Mouse (Mus musculus) midbrain, postnatal 0 days (tissue): ENCODE results near the gene Kcna3. TPM values are rescaled to one million over a fixed set of nuclear protein-coding genes. Genes with fewer than 3 reads are reported as not detected.

Experiments used
- ATAC-seq: fragments of 200-750 bp; cut with Nextera tagmentation; 2 replicates; pipeline ENCODE4 v1.8.0; 2017; ENCODE audit warnings: moderate number of reproducible peaks, mild to moderate bottlenecking, moderate TSS enrichment, moderate library complexity; ENCODE audit not compliant: low FRiP score
- DNase-seq: peaks from one replicate; pipeline ENCODE4 v3.0.0-alpha.2; 2015; ENCODE audit warnings: low spot score
- H3K27ac ChIP-seq: fragments of 300-500 bp; sonication (generic); 2 replicates; pipeline ENCODE4 v1.5.1; 2014; ENCODE audit warnings: low read depth, mild to moderate bottlenecking, low read length, mixed read lengths
- H3K27me3 ChIP-seq: fragments of 300-500 bp; sonication (generic); 2 replicates; pipeline ENCODE4 v1.6.1; 2014; ENCODE audit warnings: low read length, control low read depth, mixed read lengths; ENCODE audit not compliant: insufficient read depth
- H3K36me3 ChIP-seq: fragments of 300-500 bp; sonication (generic); 2 replicates; pipeline ENCODE4 v1.6.1; 2014; ENCODE audit warnings: low read length, control low read depth, mixed read lengths; ENCODE audit not compliant: insufficient read depth
- H3K4me1 ChIP-seq: fragments of 300-500 bp; sonication (generic); 2 replicates; pipeline ENCODE4 v1.6.1; 2014; ENCODE audit warnings: mild to moderate bottlenecking, control low read depth, antibody characterized with exemption, low read length, mixed read lengths; ENCODE audit not compliant: insufficient read depth
- H3K4me2 ChIP-seq: fragments of 300-500 bp; sonication (generic); 2 replicates; pipeline ENCODE4 v1.6.1; 2014; ENCODE audit warnings: low read depth, mild to moderate bottlenecking, low read length, mixed read lengths; ENCODE audit not compliant: poor library complexity, severe bottlenecking
- H3K4me3 ChIP-seq: fragments of 300-500 bp; sonication (generic); 2 replicates; pipeline ENCODE4 v1.5.1; 2014; ENCODE audit warnings: low read depth, mild to moderate bottlenecking, low read length, moderate library complexity
- H3K9ac ChIP-seq: fragments of 300-500 bp; sonication (generic); replicated peaks from 2 replicates; pipeline ENCODE4 v1.6.1; 2014; ENCODE audit warnings: mild to moderate bottlenecking, low read length, moderate library complexity, mixed read lengths; ENCODE audit not compliant: poor library complexity, severe bottlenecking
- H3K9me3 ChIP-seq: fragments of 300-500 bp; sonication (generic); 2 replicates; pipeline ENCODE4 v1.6.1; 2016; ENCODE audit warnings: low read length, control low read depth
- CTCF ChIP-seq: IDR thresholded peaks from 2 replicates; pipeline ENCODE4 v1.5.1; 2016; ENCODE audit warnings: antibody characterized with exemption, mild to moderate bottlenecking
- WGBS: fragments of 180-500 bp; shearing (Covaris S2); extraction: QIAGEN DNeasy Blood & Tissue Kit; methylation state at CpG from one replicate; pipeline ENCODE4 v1.1.7; 2014; 5-methylcytosine and 5-hydroxymethylcytosine counted together
- polyA plus RNA-seq: library from polyadenylated mRNA; unstranded; fragments of >200 nt; fragmentation: Nextera tagmentation; extraction: Ambion mirVana; gene quantifications from 2 replicates; pipeline ENCODE4 v1.2.1, GENCODE M21; 2015
- total RNA-seq: library from RNA; depleted of rRNA; stranded (reverse); fragments of >200 nt; gene quantifications from 2 replicates; pipeline ENCODE4 v1.2.3, GENCODE M21; 2014

The Kcna3 gene
- total and polyA plus RNA-seq, 2 experiments from 2014 or later: 16.0 to 74.0 TPM

DNA sequence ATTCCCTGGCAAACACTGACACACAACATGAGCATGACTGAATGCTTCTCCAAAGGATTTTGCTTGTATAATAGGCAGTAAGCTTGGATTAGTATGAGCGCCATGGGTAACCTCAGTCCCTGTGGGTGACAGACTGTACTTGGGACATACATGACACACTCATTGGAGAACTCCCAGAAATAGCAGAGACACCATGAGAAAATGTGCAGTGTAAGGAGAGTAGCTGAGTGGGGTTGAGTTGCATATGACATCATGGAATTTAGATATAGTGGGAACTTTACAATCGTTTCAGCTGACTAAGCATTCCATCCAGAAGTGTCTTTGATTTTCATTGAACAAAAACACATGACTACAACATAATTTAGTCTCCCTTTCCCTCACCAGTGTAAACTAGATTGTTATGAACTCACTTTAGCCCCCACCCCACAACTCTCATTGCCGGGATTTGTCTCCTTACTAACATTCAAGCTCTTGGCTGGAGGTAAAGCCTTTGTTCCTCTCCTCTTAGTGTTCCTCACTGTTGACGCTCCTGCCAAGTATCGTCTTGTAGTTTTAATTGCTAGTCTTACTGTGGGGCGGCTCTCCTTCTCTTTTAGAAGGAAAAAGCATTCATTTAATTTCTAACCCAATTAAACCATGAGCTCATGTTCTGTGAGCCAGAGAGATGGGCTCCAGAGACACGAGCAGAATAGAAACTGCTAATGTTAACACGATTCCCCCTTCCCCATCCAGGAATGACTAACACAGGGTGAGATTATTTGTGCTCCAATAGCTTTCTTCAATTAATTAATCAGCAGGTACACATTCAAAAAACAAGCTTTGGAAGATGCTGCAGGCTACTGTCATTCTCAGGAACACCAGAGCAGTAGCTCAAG, 33.5 kb upstream of the Kcna3 start:
- ATAC-seq (no peak), DNase-seq (peak; percentile 35)
- TF ChIP-seq CTCF: no peak
- no peak overlapping the region for H3K4me2 ChIP-seq
- no peak overlapping the region for H3K27ac ChIP-seq
- no peak overlapping the region for H3K9ac ChIP-seq
- H3K4me1 ChIP-seq: no peaks in the 10 kb centered on the region
- WGBS: 67% methylated on average over 8 of the region's 8 CpGs
- no peaks in the 10 kb centered on the region for H3K36me3 ChIP-seq
- H3K9me3 ChIP-seq: no peaks in the 10 kb centered on the region
- H3K27me3 ChIP-seq: no peaks in the 10 kb centered on the region
- H3K4me3 ChIP-seq: no peak overlapping the region

DNA sequence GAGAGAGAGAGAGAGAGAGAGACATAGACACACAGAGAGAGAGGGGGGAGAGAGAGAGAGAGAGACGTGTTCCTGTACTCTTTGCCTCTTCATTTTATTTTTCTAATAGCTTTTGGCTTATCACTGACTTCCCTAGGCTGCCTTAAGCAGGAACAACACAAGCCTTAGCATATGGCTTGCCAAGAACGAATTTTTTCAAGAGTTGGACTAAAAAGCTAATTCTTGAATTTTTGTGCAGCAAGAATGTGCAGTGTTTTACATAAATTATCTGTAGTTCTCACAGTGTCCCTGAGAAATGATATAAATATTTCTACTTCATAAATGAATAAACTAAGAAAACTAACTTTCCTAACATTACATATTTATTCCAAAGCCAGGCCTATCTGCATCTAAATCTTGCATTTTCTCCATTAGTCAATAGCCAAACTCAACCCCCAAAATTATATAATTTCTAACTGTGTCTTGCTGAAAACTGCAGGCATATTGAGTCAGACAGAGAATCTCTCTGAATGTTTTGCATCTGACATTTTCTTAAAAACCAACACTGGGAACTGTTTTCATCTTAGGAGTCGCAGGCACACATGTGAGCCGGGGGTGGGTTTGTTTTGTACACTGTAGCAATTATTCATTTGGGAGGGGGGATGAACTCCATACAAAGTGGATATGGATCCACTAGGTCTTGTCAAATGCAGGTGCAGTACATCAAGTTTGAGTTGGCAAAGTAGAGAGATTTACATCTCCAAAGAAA, 26.5 kb upstream of the Kcna3 start:
- no peak for DNase-seq
- Histone ChIP-seq H3K4me3 (no peak overlapping the region), H3K9ac (no peak overlapping the region), H3K27me3 (no peaks in the 10 kb centered on the region), H3K9me3 (no peaks in the 10 kb centered on the region), H3K36me3 (no peaks in the 10 kb centered on the region), H3K4me2 (no peak overlapping the region), H3K4me1 (no peaks in the 10 kb centered on the region), H3K27ac (no peak overlapping the region)
- no peak for TF ChIP-seq CTCF
- no peak for ATAC-seq
- WGBS: 74% methylated on average over 4 of the region's 4 CpGs

DNA sequence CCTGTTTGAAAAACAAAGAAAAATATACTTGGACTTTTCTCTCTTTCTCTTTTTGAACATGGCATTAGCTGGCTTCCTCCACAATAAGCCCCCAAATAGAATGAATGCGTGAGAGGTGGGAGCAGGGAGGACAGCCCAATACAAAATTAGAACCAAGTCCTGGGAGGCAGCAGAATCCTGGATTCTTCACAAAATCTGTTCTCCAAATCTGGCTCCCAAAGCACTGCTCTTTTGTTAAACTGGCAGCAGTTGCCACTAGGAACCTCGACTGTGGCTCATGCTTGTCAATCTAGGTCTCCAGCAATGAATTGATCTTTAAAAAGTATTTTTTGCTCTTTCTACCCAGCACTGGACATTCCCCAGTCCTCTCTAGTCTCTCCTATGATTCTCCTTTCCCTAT, 17.7 kb upstream of the Kcna3 start:
- no peak overlapping the region for H3K9ac ChIP-seq
- 43% methylated on average over 2 of the region's 2 CpGs for WGBS
- no peaks in the 10 kb centered on the region for H3K4me1 ChIP-seq
- H3K27ac ChIP-seq: no peak overlapping the region
- no peak overlapping the region for H3K4me3 ChIP-seq
- no peak overlapping the region for H3K4me2 ChIP-seq
- DNase-seq: no peak
- ATAC-seq: no peak
- no peaks in the 10 kb centered on the region for H3K27me3 ChIP-seq
- H3K36me3 ChIP-seq: no peaks in the 10 kb centered on the region
- H3K9me3 ChIP-seq: no peaks in the 10 kb centered on the region
- TF ChIP-seq CTCF: no peak

DNA sequence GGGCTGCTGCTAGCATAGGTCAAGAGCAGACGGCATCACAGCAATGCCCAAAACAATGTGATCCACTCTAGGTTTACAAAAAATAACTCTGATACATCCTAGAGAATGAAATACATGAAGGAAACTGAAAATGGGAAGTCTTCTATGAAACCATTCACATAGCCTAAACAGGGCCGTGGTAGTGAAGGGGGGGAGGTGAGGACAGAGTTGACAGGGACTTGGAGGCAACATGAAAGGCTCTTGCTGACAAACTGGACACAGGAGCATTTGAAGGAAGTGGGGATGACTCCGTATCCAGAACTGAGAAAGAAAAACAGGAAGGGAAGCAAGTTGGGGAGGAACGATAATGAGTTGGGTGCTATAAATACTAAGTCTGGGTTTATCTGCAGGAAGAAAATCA, 4.4 kb upstream of the Kcna3 start:
- no peak for TF ChIP-seq CTCF
- Histone ChIP-seq H3K4me2 (no peak overlapping the region), H3K4me3 (no peak overlapping the region), H3K9ac (no peak overlapping the region), H3K4me1 (no peaks in the 10 kb centered on the region; the same call in 1 of the 2 replicates), H3K27me3 (no peaks in the 10 kb centered on the region), H3K9me3 (no peaks in the 10 kb centered on the region), H3K27ac (no peak overlapping the region), H3K36me3 (no peaks in the 10 kb centered on the region)
- no peak for DNase-seq
- 82% methylated on average over 4 of the region's 4 CpGs for WGBS
- ATAC-seq: no peak

DNA sequence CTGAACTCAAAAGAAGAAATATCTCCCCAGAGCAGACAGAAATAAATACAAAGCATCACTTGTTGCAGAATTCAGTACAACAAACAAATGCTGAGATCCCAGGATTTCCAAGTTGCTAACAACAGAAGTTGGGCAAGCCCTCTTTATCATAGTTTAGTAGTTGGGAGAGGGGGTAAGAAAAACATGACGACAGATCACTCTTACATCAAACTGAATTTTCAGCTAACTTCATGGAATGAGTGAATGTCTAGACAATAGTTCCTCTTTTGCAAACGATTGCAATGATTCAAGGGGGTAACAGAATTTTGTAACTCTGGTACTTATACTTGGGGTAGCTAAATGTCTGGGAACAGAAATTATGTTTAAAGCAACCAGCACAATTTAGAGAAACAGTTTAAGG, 1.2 kb upstream of the Kcna3 start:
- H3K9ac ChIP-seq: no peak overlapping the region
- WGBS: 42% methylated on average over 2 of the region's 2 CpGs

More for the DNA sequence above, 1.2 kb upstream of the Kcna3 start:
- TF ChIP-seq CTCF: no peak
- H3K4me3 ChIP-seq: peak overlapping the region; percentile 81
- peaks cover 5% of the 10 kb centered on the region; the same call in 1 of the 2 replicates for H3K4me1 ChIP-seq
- H3K27me3 ChIP-seq: no peaks in the 10 kb centered on the region
- DNase-seq: no peak
- H3K27ac ChIP-seq: 0 out of 2 replicates have a peak overlapping the region, but pooled peaks have one; percentile 90
- H3K36me3 ChIP-seq: no peaks in the 10 kb centered on the region
- no peaks in the 10 kb centered on the region for H3K9me3 ChIP-seq
- peak overlapping the region; percentile 79 for H3K4me2 ChIP-seq
- ATAC-seq: no peak
